Mouse (Mus musculus) midbrain, postnatal 0 days (tissue): ENCODE measurements around the gene Mbd3l2. TPM values are rescaled to one million over a fixed set of nuclear protein-coding genes. Genes with fewer than 3 reads are reported as not detected.
"Not testable (repeated sequence)": the region's sequence is repeated elsewhere in the genome, so short reads cannot be mapped to it uniquely, and the experiment has no call there.

ENCODE experiments used
- ATAC-seq: fragments of 200-750 bp; cut with Nextera tagmentation; 2 replicates; pipeline ENCODE4 v1.8.0; 2017; ENCODE audit warnings: moderate number of reproducible peaks, mild to moderate bottlenecking, moderate TSS enrichment, moderate library complexity; ENCODE audit not compliant: low FRiP score
- DNase-seq: peaks from one replicate; pipeline ENCODE4 v3.0.0-alpha.2; 2015; ENCODE audit warnings: low spot score
- H3K27ac ChIP-seq: fragments of 300-500 bp; sonication (generic); 2 replicates; pipeline ENCODE4 v1.5.1; 2014; ENCODE audit warnings: low read depth, mild to moderate bottlenecking, low read length, mixed read lengths
- H3K27me3 ChIP-seq: fragments of 300-500 bp; sonication (generic); 2 replicates; pipeline ENCODE4 v1.6.1; 2014; ENCODE audit warnings: low read length, control low read depth, mixed read lengths; ENCODE audit not compliant: insufficient read depth
- H3K36me3 ChIP-seq: fragments of 300-500 bp; sonication (generic); 2 replicates; pipeline ENCODE4 v1.6.1; 2014; ENCODE audit warnings: low read length, control low read depth, mixed read lengths; ENCODE audit not compliant: insufficient read depth
- H3K4me1 ChIP-seq: fragments of 300-500 bp; sonication (generic); 2 replicates; pipeline ENCODE4 v1.6.1; 2014; ENCODE audit warnings: mild to moderate bottlenecking, control low read depth, antibody characterized with exemption, low read length, mixed read lengths; ENCODE audit not compliant: insufficient read depth
- H3K4me2 ChIP-seq: fragments of 300-500 bp; sonication (generic); 2 replicates; pipeline ENCODE4 v1.6.1; 2014; ENCODE audit warnings: low read depth, mild to moderate bottlenecking, low read length, mixed read lengths; ENCODE audit not compliant: poor library complexity, severe bottlenecking
- H3K4me3 ChIP-seq: fragments of 300-500 bp; sonication (generic); 2 replicates; pipeline ENCODE4 v1.5.1; 2014; ENCODE audit warnings: low read depth, mild to moderate bottlenecking, low read length, moderate library complexity
- H3K9ac ChIP-seq: fragments of 300-500 bp; sonication (generic); replicated peaks from 2 replicates; pipeline ENCODE4 v1.6.1; 2014; ENCODE audit warnings: mild to moderate bottlenecking, low read length, moderate library complexity, mixed read lengths; ENCODE audit not compliant: poor library complexity, severe bottlenecking
- H3K9me3 ChIP-seq: fragments of 300-500 bp; sonication (generic); 2 replicates; pipeline ENCODE4 v1.6.1; 2016; ENCODE audit warnings: low read length, control low read depth
- CTCF ChIP-seq: IDR thresholded peaks from 2 replicates; pipeline ENCODE4 v1.5.1; 2016; ENCODE audit warnings: antibody characterized with exemption, mild to moderate bottlenecking
- WGBS: fragments of 180-500 bp; shearing (Covaris S2); extraction: QIAGEN DNeasy Blood & Tissue Kit; methylation state at CpG from one replicate; pipeline ENCODE4 v1.1.7; 2014; 5-methylcytosine and 5-hydroxymethylcytosine counted together
- polyA plus RNA-seq: library from polyadenylated mRNA; unstranded; fragments of >200 nt; fragmentation: Nextera tagmentation; extraction: Ambion mirVana; gene quantifications from 2 replicates; pipeline ENCODE4 v1.2.1, GENCODE M21; 2015
- total RNA-seq: library from RNA; depleted of rRNA; stranded (reverse); fragments of >200 nt; gene quantifications from 2 replicates; pipeline ENCODE4 v1.2.3, GENCODE M21; 2014; rRNA removed

Gene Mbd3l2
- total RNA-seq (not detected in 2 replicates), polyA plus RNA-seq (not detected in 2 replicates)

DNA sequence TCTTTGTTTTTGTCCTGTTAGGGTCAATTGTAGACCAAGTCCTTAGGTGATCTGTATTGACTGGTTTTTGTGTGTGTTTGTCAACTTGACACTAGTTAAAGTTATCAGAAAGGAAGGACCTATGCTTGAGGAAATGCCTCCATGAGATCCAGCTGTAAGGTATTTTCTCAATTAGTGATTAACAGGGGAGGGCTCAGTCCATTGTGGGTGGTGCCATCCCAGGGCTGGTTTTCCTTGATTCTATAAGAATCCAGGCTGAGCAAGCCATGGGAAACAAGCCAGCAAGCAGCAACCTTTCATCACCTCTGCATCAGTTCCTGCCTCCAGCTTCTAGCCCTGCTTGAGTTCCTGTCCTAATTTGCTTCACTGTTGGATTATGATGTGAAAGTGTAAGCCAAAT, at the start of gene Mbd3l2:
Mbd3l2 (plus strand) TSS at position 301 of the 400 bp plus-strand sequence.
- no peak within 1 kb of the TSS for H3K27ac ChIP-seq
- H3K9ac ChIP-seq = no peak within 1 kb of the TSS
- H3K4me1 ChIP-seq = no peaks in the 10 kb centered on the region
- no peaks in the 10 kb centered on the region for H3K36me3 ChIP-seq
- no peak for DNase-seq
- TF ChIP-seq CTCF = no peak
- H3K9me3 ChIP-seq = no peaks in the 10 kb centered on the region
- no peak within 1 kb of the TSS for H3K4me2 ChIP-seq
- H3K4me3 ChIP-seq = no peak within 1 kb of the TSS
- no peak for ATAC-seq
- H3K27me3 ChIP-seq = no peaks in the 10 kb centered on the region

DNA sequence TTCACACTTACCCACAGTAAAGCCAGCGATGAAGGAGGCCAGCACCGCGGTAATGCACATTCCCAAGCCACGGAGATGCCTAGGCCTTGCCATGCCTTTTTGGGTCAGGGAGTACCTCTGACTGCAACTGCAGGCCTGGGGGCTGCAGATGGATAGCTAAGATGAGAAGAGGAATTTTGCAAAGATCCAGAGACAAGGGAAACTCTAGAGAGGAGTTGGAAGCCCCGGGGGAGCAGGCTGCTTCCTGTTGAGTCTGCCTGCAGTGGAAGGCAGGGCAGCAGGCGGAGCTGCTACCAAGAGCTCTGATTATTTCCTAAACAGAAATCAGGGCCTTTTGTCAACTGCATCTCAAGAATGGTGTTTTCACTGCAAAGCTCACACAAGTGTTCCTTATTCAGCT, 44.7 kb upstream of the Mbd3l2 start:
- Histone ChIP-seq H3K27me3 (no peaks in the 10 kb centered on the region), H3K4me3 (no peak overlapping the region), H3K9me3 (no peaks in the 10 kb centered on the region), H3K4me1 (no peaks in the 10 kb centered on the region), H3K9ac (no peak overlapping the region), H3K27ac (no peak overlapping the region), H3K4me2 (no peak overlapping the region), H3K36me3 (no peaks in the 10 kb centered on the region)
- ATAC-seq (no peak), DNase-seq (no peak)
- no peak for TF ChIP-seq CTCF
- 38% methylated on average over 6 of the region's 6 CpGs for WGBS

DNA sequence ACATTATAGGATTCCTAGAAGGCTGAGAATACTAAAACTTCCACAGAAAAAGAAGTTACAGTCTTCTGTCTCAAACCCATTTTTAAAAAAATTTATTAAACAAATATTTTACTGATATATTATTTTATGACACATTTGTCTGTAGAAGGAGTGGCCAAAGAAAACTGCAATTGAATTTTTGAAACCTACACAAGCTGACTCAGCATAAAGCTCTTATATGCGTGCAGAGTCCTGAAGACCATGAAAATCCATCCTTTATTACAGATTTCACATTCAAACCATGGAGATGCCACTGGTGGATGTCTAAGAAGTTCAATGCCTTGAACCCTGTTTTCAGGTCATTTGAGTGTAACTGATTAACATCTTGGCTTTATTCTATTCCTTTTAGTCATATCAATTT, 30.8 kb upstream of the Mbd3l2 start:
- ATAC-seq (no peak), DNase-seq (no peak)
- TF ChIP-seq CTCF = no peak
- H3K9ac ChIP-seq = no peak overlapping the region
- no peaks in the 10 kb centered on the region for H3K9me3 ChIP-seq
- no peak overlapping the region for H3K27ac ChIP-seq
- WGBS = 69% methylated on average over 1 of the region's 1 CpGs
- no peak overlapping the region for H3K4me2 ChIP-seq
- H3K4me1 ChIP-seq = no peaks in the 10 kb centered on the region
- no peaks in the 10 kb centered on the region for H3K36me3 ChIP-seq
- H3K4me3 ChIP-seq = no peak overlapping the region
- no peaks in the 10 kb centered on the region for H3K27me3 ChIP-seq

DNA sequence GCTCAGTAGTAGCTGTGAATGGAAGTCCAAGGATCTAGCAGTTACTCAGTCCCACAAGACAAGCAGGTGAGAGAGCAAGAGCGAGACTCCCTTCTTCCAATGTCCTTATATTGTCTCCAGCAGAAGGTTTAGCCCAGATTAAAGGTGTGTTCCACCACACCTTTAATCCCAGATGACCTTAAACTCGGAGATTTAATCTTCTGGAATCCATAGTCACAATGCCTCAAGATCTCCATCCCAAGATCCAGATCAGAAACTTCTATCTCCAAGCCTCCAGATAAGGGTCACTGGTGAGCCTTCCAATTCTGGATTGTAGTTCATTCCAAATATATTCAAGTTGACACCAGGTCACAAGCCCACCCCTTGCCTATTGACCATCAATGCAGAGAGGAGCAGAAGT, 27.6 kb upstream of the Mbd3l2 start, which contains the start of gene Naalad2:
Naalad2 (minus strand) TSS at position 101 of the 400 bp plus-strand sequence.
- not testable (repeated sequence) for H3K9me3 ChIP-seq, H3K36me3 ChIP-seq, H3K4me2 ChIP-seq, DNase-seq, ATAC-seq, H3K4me3 ChIP-seq, H3K4me1 ChIP-seq, H3K27ac ChIP-seq, H3K9ac ChIP-seq, H3K27me3 ChIP-seq
- WGBS = 82% methylated on average over 2 of the region's 2 CpGs

- Histone ChIP-seq H3K4me1 (no peaks in the 10 kb centered on the region), H3K9me3 (no peaks in the 10 kb centered on the region), H3K9ac (no peak within 1 kb of the TSS), H3K4me2 (no peak within 1 kb of the TSS), H3K27me3 (no peaks in the 10 kb centered on the region), H3K36me3 (no peaks in the 10 kb centered on the region), H3K27ac (no peak within 1 kb of the TSS), H3K4me3 (no peak within 1 kb of the TSS)
- ATAC-seq = no peak
- DNase-seq = no peak
- WGBS = 77% methylated on average over 1 of the region's 1 CpGs
- no peak for TF ChIP-seq CTCF
These were observed 26.3 kb upstream of the Mbd3l2 start, which contains the start of gene Ubtfl1 for GRCm38 (mm10) chr9:18404118-18404517. Gene Ubtfl1, plus strand, starts transcription at chr9:18404418.

- H3K9me3 ChIP-seq, H3K4me3 ChIP-seq, H3K27me3 ChIP-seq, H3K4me1 ChIP-seq, H3K36me3 ChIP-seq, H3K27ac ChIP-seq, ATAC-seq, H3K9ac ChIP-seq, H3K4me2 ChIP-seq, DNase-seq: not testable (repeated sequence)
- 86% methylated on average over 4 of the region's 4 CpGs for WGBS
These were observed 18.1 kb upstream of the Mbd3l2 start for GRCm38 (mm10) chr9:18412371-18412770.
